Comparison of ENCODE assay signal across 12 mouse cellular contexts in the genomic region with DNA sequence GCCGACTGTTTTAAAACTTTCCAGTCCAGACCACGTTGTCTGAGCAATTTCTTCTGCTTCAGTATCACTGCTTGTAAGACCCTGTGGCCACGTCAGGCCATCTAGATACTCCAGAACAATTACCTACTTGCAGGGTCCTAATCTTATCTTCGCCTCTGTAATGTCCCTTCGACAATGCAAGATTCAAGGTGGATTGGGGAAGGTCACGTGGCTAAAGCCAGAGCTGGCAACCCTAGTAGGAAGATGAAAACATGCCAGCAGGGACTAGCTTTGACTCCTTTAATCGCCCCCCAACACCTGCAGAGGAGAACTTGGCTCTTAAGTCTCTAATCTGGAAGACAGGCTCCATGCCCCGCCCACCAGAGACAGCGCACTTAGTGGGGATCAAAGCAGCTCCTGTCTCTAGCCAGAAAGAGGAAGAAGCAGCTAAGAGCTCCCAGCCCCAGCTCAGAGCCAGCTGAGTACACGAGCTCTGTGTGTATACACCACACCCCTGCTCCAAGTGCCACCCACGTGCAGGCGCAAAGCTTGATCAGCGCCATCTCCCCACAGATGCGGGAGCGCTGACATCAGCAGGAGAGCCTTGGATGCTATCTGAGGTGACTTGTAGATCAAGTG. TPM values are rescaled to one million over a fixed set of nuclear protein-coding genes. Genes with fewer than 3 reads are reported as not detected.
DNase-seq lines count a peak whose midpoint lies in the region; ATAC-seq and TF ChIP-seq lines count a peak whose summit lies in the region.
"Had no signal": no experiment of that assay in that cellular context is flagged by ENCODE, and none has a peak within 500 bp of the region (broad histone marks: within the 10 kb centered on the region; RNA-seq: fewer than 3 reads in every experiment).

No protein-coding gene starts in this region.

- peaks cover 9% of the 10 kb centered on the region for H3K4me1 ChIP-seq in forebrain, embryonic 15.5 days
- no peaks in the 10 kb centered on the region; the same call in 1 of the 2 replicates for H3K4me1 ChIP-seq in forebrain, embryonic 11.5 days (replicated peaks; ENCODE audit: control insufficient read depth, insufficient read depth, low read length)

- no peak overlapping the region for H3K27ac ChIP-seq in left cerebral cortex, adult 2 months
- no peak overlapping the region for H3K27ac ChIP-seq in forebrain, embryonic 15.5 days (replicated peaks)
- no peak overlapping the region for H3K27ac ChIP-seq in forebrain, embryonic 11.5 days (ENCODE audit: low read depth, low read length)
- H3K27ac ChIP-seq: embryonic facial prominence, embryonic 12.5 days had no signal

- no peak for TF ChIP-seq CTCF in left cerebral cortex, adult 2 months (IDR thresholded peaks at IDR 0.05)

- intact Hi-C loops in left cerebral cortex, adult 2 months (cut with DNase I), result loop anchor here (5.0 kb wide), 2 partner anchors 158 to 398 kb away; no protein-coding TSS in a partner anchor

- no peaks in the 10 kb centered on the region for H3K36me3 ChIP-seq in forebrain, embryonic 15.5 days
- no peaks in the 10 kb centered on the region for H3K36me3 ChIP-seq in forebrain, embryonic 11.5 days (ENCODE audit: control insufficient read depth, insufficient read depth, low read length)
- H3K36me3 ChIP-seq: embryonic facial prominence, embryonic 12.5 days had no signal

- no peak overlapping the region for H3K9ac ChIP-seq in forebrain, embryonic 15.5 days (replicated peaks)
- H3K9ac ChIP-seq in forebrain, embryonic 11.5 days (ENCODE audit: low read length), result no peak overlapping the region
- H3K9ac ChIP-seq: embryonic facial prominence, embryonic 12.5 days had no signal

- no peak overlapping the region for H3K4me2 ChIP-seq in forebrain, embryonic 15.5 days (replicated peaks)
- no peak overlapping the region for H3K4me2 ChIP-seq in forebrain, embryonic 11.5 days (ENCODE audit: low read depth, low read length, severe bottlenecking)
- H3K4me2 ChIP-seq: embryonic facial prominence, embryonic 12.5 days had no signal

- H3K9me3 ChIP-seq in forebrain, embryonic 15.5 days, result no peaks in the 10 kb centered on the region
- no peaks in the 10 kb centered on the region; the same call in 1 of the 2 replicates for H3K9me3 ChIP-seq in forebrain, embryonic 11.5 days (ENCODE audit: control insufficient read depth, low read length)
- H3K9me3 ChIP-seq: embryonic facial prominence, embryonic 12.5 days had no signal

- ATAC-seq in forebrain, embryonic 15.5 days (replicated peaks), result no peak
- ATAC-seq in forebrain, embryonic 11.5 days (replicated peaks; ENCODE audit: low FRiP score), result no peak
- ATAC-seq: hindbrain, embryonic 16.5 days had no signal

- peak; percentile 11 for DNase-seq in CD4-positive helper T cell, adult 2 months (ENCODE audit: low read depth, low spot score)
- DNase-seq in brain, adult 2 months (ENCODE audit: low read depth, low spot score), result peak; percentile 91
- peak; percentile 55 to 77 for DNase-seq in left cerebral cortex, adult 2 months (ENCODE audit: extremely low spot score in 1 of 2, low spot score in 2 of 2)
- peak; percentile 56 for DNase-seq in right cerebral cortex, postnatal 25 days
- DNase-seq in urinary bladder, postnatal 36 days (ENCODE audit: low spot score in 2 of 2), result no peak
- DNase-seq in cerebellum, adult 11-12 months, result no peak
- no peak for DNase-seq in forebrain, embryonic 11.5 days (ENCODE audit: low spot score)
- DNase-seq: gastrocnemius, postnatal 36 days; lung, postnatal 10 days had no signal

- WGBS in forebrain, embryonic 15.5 days, result 67% methylated on average over 15 of the region's 15 CpGs
- 73% methylated on average over 15 of the region's 15 CpGs for WGBS in forebrain, embryonic 11.5 days

- H3K4me3 ChIP-seq in left cerebral cortex, adult 2 months, result no peak overlapping the region
- H3K4me3 ChIP-seq in forebrain, embryonic 15.5 days, result no peak overlapping the region
- no peak overlapping the region for H3K4me3 ChIP-seq in forebrain, embryonic 11.5 days (ENCODE audit: low read depth, low read length)
- H3K4me3 ChIP-seq: embryonic facial prominence, embryonic 12.5 days had no signal

- H3K27me3 ChIP-seq in forebrain, embryonic 15.5 days, result peaks cover 2% of the 10 kb centered on the region; the same call in 1 of the 2 replicates
- H3K27me3 ChIP-seq in forebrain, embryonic 11.5 days (ENCODE audit: control insufficient read depth, insufficient read depth, low read length), result no peaks in the 10 kb centered on the region; the same call in 1 of the 2 replicates

RNA-seq across cellular contexts. Expression of a gene that starts 52.3 kb away (rescaled TPM):
- 10 to 100 TPM; 52.7 to 53.7 TPM for total RNA-seq in left cerebral cortex, adult 2 months (2021)
- polyA plus RNA-seq in forebrain, embryonic 15.5 days (2015; fragmentation: Nextera tagmentation; extraction: Ambion mirVana), result 65.1 and 68.2 TPM in 2 replicates
- polyA plus RNA-seq in forebrain, embryonic 11.5 days (2014; fragmentation: Nextera tagmentation; extraction: Ambion mirVana), result 30.0 and 30.9 TPM in 2 replicates

RNA-seq across cellular contexts. Expression of a gene that starts 59.5 kb away (rescaled TPM):
- total RNA-seq in left cerebral cortex, adult 2 months (2021), result 10 to 100 TPM; 13.8 to 14.1 TPM
- polyA plus RNA-seq in forebrain, embryonic 15.5 days (2015; fragmentation: Nextera tagmentation; extraction: Ambion mirVana), result 11.5 and 11.8 TPM in 2 replicates
- polyA plus RNA-seq in forebrain, embryonic 11.5 days (2014; fragmentation: Nextera tagmentation; extraction: Ambion mirVana), result 10.0 and 12.3 TPM in 2 replicates

Comparison
In these comparisons a context has a peak if more than half of its experiments do, and no peak if none do; other contexts are left out.
1. DNase-seq: peak in CD4-positive helper T cell, adult 2 months (single experiment), brain, adult 2 months (single experiment), left cerebral cortex, adult 2 months (2 of 2) and right cerebral cortex, postnatal 25 days (single experiment); none in urinary bladder, postnatal 36 days (0 of 2), cerebellum, adult 11-12 months (single experiment) and forebrain, embryonic 11.5 days (single experiment).